Mouse (Mus musculus) spleen, adult 2 months (tissue): Measurements from ENCODE around the gene Aars2. TPM values are rescaled to one million over a fixed set of nuclear protein-coding genes. Genes with fewer than 3 reads are reported as not detected.

Experiments used
- DNase-seq, 2 experiments: peaks; one replicate each; pipeline versions ENCODE4 v3.0.0 to v3.0.0-alpha.2; 2012 to 2021; ENCODE audit warnings: low spot score in 2 of 2, low read depth in 1 of 2
- H3K27ac ChIP-seq: fragments of 200-500 bp; 2 replicates; pipeline ENCODE4 v1.5.1; 2012; ENCODE audit warnings: low read length, inconsistent platforms; ENCODE audit not compliant: insufficient read depth
- H3K27me3 ChIP-seq: fragments of 200-500 bp; 2 replicates; pipeline ENCODE4 v1.6.1; 2012; ENCODE audit warnings: mild to moderate bottlenecking, moderate library complexity, low read length, inconsistent platforms; ENCODE audit not compliant: control insufficient read depth, insufficient read depth
- H3K36me3 ChIP-seq: fragments of 200-500 bp; 2 replicates; pipeline ENCODE4 v1.6.1; 2012; ENCODE audit warnings: mild to moderate bottlenecking, low read length, inconsistent platforms; ENCODE audit not compliant: control insufficient read depth, insufficient read depth
- H3K4me1 ChIP-seq: fragments of 200-500 bp; 2 replicates; pipeline ENCODE4 v1.6.1; 2011; ENCODE audit warnings: inconsistent platforms; ENCODE audit not compliant: control insufficient read depth, insufficient read depth, insufficient read length
- H3K4me3 ChIP-seq: fragments of 200-500 bp; 2 replicates; pipeline ENCODE4 v1.5.1; 2011; ENCODE audit warnings: mild to moderate bottlenecking, inconsistent platforms; ENCODE audit not compliant: insufficient read depth, insufficient read length; ENCODE audit errors: extremely low read depth
- CTCF ChIP-seq: fragments of 200-500 bp; IDR thresholded peaks from 2 replicates; pipeline ENCODE4 v1.5.1; 2011; ENCODE audit warnings: mild to moderate bottlenecking, inconsistent platforms; ENCODE audit not compliant: insufficient read depth, insufficient read length, insufficient replicate concordance; ENCODE audit errors: extremely low read depth
- POLR2A ChIP-seq: fragments of 200-500 bp; IDR thresholded peaks from 2 replicates; pipeline ENCODE4 v1.6.1; 2011; ENCODE audit warnings: low read depth, low read length, inconsistent platforms
- WGBS: fragments of 180-500 bp; shearing (Covaris S2); methylation state at CpG from one replicate; pipeline ENCODE4 v1.1.7; 2018; 5-methylcytosine and 5-hydroxymethylcytosine counted together
- polyA plus RNA-seq: library from polyadenylated mRNA; depleted of rRNA; stranded (reverse); fragments of >200 nt; gene quantifications from 2 replicates; pipeline ENCODE4 v1.2.3, GENCODE M21; 2012

The Aars2 gene
- polyA plus RNA-seq, 1 experiment = 11.9 TPM

DNA sequence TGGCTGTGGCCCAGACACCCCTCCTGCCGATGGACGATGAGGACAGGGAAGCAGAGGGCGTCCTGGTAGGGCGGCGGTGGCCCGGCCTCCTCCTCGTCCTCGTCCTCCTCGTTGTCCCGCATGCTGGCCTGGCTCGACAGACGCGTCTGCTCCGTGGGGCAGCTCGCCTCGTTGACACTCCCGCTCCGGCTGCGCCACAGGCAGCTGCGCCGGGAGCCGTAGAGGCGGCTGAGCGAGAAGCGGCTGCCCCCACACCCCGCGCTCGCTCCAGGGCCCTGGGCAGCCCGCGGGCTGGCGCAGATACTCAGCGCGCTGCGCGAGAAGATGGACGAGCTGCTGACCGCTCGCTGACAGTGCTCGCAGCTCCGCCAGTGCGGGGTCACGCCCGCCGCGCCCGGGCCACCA lies 38.2 kb downstream of the Aars2 start:
- TF ChIP-seq CTCF = no peak
- TF ChIP-seq POLR2A = no peak
- no peak for DNase-seq
- Histone ChIP-seq H3K4me3 (no peak overlapping the region), H3K4me1 (peaks cover 15% of the 10 kb centered on the region; the same call in 1 of the 2 replicates), H3K36me3 (no peaks in the 10 kb centered on the region), H3K27ac (no peak overlapping the region), H3K27me3 (peaks cover 24% of the 10 kb centered on the region)
- 23% methylated on average over 46 of the region's 46 CpGs for WGBS

DNA sequence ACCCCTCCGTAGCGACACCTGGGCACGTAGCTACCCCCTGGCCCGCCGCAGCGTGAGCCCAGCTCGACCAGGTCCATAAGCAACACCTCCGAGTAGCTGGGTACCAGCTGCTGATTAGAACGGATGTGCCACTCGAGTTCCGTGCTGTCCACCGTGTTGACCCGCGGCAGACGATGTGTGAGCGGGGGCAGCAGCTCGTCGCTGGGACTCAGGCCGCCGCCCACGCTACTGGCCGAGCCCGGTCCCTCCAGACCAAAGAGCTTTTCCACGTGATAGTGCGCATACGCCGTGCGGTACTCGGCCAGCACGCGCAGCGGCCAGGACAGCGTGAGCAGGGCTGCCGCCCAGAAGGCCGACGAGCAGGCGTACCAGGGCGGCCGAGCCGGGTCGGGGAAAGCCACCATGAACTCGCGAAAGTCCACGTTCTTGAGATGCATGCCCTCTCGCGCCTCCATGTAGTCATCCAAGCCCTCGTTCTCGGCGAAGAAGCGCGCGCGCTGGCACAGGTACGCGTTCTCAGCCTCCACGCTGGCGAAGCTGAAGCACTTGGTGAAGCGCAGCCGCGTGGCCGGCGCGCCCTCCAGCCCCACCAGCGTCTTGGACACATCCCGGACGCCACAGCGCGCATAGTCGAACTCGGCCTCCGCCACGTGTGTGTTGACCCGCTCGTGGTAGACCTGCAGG lies 38.8 kb downstream of the Aars2 start:
- Histone ChIP-seq H3K4me3 (no peak overlapping the region), H3K27ac (no peak overlapping the region), H3K36me3 (no peaks in the 10 kb centered on the region), H3K4me1 (peaks cover 15% of the 10 kb centered on the region; the same call in 1 of the 2 replicates), H3K27me3 (peaks cover 24% of the 10 kb centered on the region)
- WGBS = 21% methylated on average over 74 of the region's 74 CpGs
- TF ChIP-seq POLR2A (no peak), CTCF (no peak)
- no peak for DNase-seq

DNA sequence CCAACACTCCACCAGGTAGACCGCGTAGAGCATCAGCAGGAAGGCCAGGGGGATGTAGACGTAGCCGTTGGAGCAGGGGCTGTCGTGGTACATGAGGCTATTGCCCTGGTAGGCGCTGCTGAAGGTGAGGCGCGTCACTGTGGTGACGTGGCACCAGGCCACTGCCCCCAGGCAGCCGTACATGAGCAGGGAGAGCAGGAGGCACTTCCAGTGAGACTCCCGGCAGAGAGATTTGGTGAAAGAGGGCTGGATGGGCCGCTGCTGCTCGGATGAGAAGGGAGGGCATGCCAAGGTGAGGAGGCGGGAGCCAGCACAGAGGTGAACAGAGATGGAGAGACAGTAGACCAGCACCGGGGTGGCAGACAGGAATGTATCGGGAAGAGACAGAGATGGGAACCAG lies 40.3 kb downstream of the Aars2 start:
- H3K36me3 ChIP-seq = no peaks in the 10 kb centered on the region
- H3K27ac ChIP-seq = no peak overlapping the region
- H3K4me3 ChIP-seq = no peak overlapping the region
- peaks cover 15% of the 10 kb centered on the region; the same call in 1 of the 2 replicates for H3K4me1 ChIP-seq
- no peak for DNase-seq
- TF ChIP-seq POLR2A = no peak
- no peak for TF ChIP-seq CTCF
- WGBS = 83% methylated on average over 16 of the region's 16 CpGs
- H3K27me3 ChIP-seq = peaks cover 24% of the 10 kb centered on the region

DNA sequence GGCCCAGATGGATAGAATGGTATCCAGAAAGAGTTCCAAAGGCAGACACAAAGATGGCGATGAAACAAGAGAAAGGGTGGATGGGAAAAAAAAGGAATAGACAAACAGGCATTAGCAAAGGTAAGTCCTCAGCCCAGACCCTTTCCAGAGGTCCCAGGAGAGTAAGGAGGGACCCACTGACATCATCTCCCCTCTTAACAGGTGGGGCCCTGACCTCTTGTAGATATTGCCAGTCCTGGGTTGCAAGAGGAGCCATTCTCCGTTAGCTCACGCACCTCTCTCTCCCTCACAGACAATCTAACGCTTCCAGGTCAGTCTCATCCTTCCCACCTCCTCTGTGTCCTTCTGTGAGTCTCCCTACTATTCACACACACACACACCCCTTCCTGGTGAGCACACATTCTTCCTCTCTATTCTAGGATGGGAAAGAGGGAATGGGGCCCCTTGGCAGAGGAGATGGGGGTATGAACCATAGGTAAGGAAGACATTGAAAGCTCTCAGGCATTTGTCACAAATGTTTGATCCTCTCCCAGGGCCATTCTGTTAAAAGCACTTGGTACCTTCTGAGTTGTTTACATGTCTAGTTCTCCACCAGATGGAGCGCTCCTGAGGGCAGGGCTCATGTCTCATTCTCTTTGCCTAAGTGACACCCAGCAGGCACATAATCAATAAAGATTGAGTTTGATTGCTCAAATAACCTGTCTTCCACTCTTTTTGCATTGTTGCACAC lies 41.0 kb downstream of the Aars2 start:
- no peak for TF ChIP-seq CTCF
- TF ChIP-seq POLR2A = no peak
- WGBS = 91% methylated on average over 5 of the region's 5 CpGs
- Histone ChIP-seq H3K27ac (no peak overlapping the region), H3K36me3 (no peaks in the 10 kb centered on the region), H3K4me3 (no peak overlapping the region), H3K27me3 (peaks cover 24% of the 10 kb centered on the region), H3K4me1 (peaks cover 15% of the 10 kb centered on the region; the same call in 1 of the 2 replicates)
- DNase-seq = no peak

DNA sequence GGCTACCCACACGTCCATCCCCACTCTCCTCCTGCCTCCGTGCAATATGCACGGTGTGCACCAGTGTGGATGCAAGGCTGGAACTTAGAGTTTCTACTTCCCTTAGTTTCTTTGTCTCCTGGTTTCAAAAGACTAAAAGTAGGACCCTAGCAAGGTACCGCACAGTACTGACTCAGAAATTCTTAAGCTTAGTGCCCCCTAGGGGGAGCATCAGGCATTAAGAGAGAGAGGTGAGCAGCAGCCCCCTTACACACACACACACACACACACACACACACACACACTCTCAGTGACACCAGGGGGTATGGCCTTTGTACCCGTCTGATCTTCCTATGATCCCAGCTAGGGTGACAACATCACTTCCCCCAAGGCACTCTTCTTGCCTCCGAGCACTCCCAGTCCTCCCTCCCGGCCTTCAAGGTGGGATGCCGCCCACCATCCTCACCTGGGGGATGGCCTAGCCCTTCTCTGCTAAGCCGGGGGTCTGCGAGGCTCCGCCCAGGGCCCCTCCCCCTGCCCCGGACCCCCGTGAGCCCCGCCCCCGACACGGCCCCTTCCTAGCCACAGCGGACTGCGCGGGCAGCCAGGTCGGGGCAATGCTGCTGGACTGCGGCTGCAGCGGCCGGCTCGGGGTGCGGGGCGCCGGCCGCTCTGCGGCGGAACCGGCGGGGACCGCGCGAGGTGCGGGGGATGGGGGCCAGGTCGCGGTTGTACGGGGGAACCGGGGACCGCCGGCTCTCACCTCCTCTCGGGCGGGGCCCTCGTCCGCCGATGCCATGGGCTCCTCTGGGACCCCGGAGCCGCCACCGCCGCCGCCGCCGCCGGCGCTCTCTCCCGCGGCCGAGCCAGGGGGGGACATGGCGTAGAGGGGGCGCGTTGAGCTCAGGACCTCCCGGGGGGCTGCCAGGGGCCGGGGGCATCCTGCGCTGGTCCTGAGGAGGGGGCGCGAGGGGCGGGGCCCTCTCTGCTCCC lies 42.2 kb downstream of the Aars2 start:
- DNase-seq = no peak
- H3K27ac ChIP-seq = no peak overlapping the region
- peaks cover 24% of the 10 kb centered on the region for H3K27me3 ChIP-seq
- H3K4me1 ChIP-seq = peaks cover 15% of the 10 kb centered on the region; the same call in 1 of the 2 replicates
- H3K4me3 ChIP-seq = peak overlapping the region; percentile 26; the same call in 1 of the 2 replicates
- no peaks in the 10 kb centered on the region for H3K36me3 ChIP-seq
- WGBS = 5% methylated on average over 57 of the region's 68 CpGs
- TF ChIP-seq POLR2A (no peak), CTCF (no peak)

DNA sequence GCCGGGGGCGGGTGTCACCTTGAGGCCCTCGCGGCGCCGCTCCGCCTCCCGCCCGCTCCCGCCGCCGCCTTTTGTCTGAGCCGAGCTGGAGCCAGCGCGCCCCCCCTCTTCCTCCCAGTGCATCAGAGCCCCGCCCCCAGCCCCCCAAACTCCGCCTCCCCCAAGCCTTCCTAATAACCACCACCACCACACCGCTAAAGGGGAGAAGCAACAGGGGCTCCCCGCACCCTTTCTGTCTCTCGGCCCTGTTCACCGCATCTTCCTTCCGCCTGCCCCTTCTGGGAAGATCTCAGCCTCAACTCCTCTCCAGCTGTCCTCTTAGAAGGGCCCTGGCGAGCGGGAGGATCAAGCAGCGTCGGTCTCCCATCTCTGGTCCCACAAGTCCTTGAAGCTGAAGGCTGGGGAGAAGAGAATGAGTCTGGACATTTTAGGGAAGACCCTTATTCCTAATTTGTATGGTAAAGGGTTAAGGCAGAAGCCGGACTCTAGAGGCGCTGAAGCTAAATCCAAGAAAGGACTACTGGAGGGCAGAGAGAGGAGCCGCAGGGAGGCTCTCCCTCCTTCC lies 43.1 kb downstream of the Aars2 start, which contains the start of gene Tmem151b:
TSS of gene Tmem151b (minus strand) at position 61 of the 565 bp plus-strand sequence.
- peak within 1 kb of the TSS; percentile 26; the same call in 1 of the 2 replicates for H3K4me3 ChIP-seq
- peaks cover 15% of the 10 kb centered on the region; the same call in 1 of the 2 replicates for H3K4me1 ChIP-seq
- WGBS = 7% methylated on average over 16 of the region's 29 CpGs
- no peak within 1 kb of the TSS for H3K27ac ChIP-seq
- TF ChIP-seq CTCF (no peak), POLR2A (no peak)
- peaks cover 19% of the 10 kb centered on the region for H3K27me3 ChIP-seq
- DNase-seq = no peak
- H3K36me3 ChIP-seq = no peaks in the 10 kb centered on the region
